8 mouse cellular contexts compared by ENCODE assay signal in the genomic region with DNA sequence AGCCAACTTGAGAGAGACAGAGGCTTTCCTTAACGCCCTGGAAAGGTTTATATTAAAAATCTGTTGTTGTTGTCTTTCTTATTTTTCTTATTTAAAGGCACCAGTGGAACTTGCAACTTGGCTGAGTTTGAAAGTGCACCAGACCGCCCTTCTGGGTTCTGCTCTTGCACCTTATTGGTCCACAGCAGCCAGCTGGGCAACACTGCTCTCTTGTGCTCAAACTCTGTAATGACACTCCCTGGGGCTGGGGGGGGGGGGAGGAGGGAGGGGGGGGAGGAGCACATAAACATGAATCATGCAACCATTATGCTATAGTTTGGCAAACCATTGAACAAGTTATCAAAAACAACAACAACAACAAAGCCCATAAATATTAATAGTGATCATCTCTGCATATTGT. TPM values are rescaled to one million over a fixed set of nuclear protein-coding genes. Genes with fewer than 3 reads are reported as not detected.
DNase-seq lines count a peak whose midpoint lies in the region; ATAC-seq and TF ChIP-seq lines count a peak whose summit lies in the region.

No protein-coding gene starts in this region.

- ATAC-seq in midbrain, embryonic 14.5 days (ENCODE audit: low FRiP score, low TSS enrichment): no peak
- no peak for ATAC-seq in midbrain, embryonic 15.5 days (replicated peaks)
- ATAC-seq in heart, embryonic 15.5 days (replicated peaks; ENCODE audit: insufficient number of reproducible peaks, insufficient read depth, low FRiP score, low read depth): 0 out of 2 replicates have a peak, but pooled peaks have one; percentile 51
- peak; percentile 74; the same call in 1 of the 2 replicates for ATAC-seq in stomach, postnatal 0 days (ENCODE audit: low FRiP score, low TSS enrichment)

- peak; percentile 42 to 63 for DNase-seq in cerebellum, postnatal 14 days
- DNase-seq in cerebellum, adult 8-10 months: no peak
- DNase-seq in midbrain, embryonic 14.5 days: peak; percentile 47
- no peak for DNase-seq in lung, adult 2 months
- DNase-seq in stomach, postnatal 0 days (ENCODE audit: low spot score): peak; percentile 77

- H3K27me3 ChIP-seq in midbrain, embryonic 14.5 days (ENCODE audit: control insufficient read depth, insufficient read depth, low read length): no peaks in the 10 kb centered on the region
- H3K27me3 ChIP-seq in midbrain, embryonic 15.5 days (replicated peaks): no peaks in the 10 kb centered on the region
- no peaks in the 10 kb centered on the region for H3K27me3 ChIP-seq in heart, embryonic 15.5 days
- H3K27me3 ChIP-seq in stomach, postnatal 0 days (ENCODE audit: control insufficient read depth, insufficient read depth, low read length): no peaks in the 10 kb centered on the region

- H3K4me2 ChIP-seq in midbrain, embryonic 14.5 days (ENCODE audit: low read length): no peak overlapping the region
- H3K4me2 ChIP-seq in midbrain, embryonic 15.5 days: no peak overlapping the region
- no peak overlapping the region for H3K4me2 ChIP-seq in heart, embryonic 15.5 days
- H3K4me2 ChIP-seq in stomach, postnatal 0 days (replicated peaks; ENCODE audit: low read depth): no peak overlapping the region

- H3K9ac ChIP-seq in midbrain, embryonic 14.5 days (replicated peaks; ENCODE audit: low read length): no peak overlapping the region
- H3K9ac ChIP-seq in midbrain, embryonic 15.5 days: no peak overlapping the region
- no peak overlapping the region for H3K9ac ChIP-seq in heart, embryonic 15.5 days
- H3K9ac ChIP-seq in stomach, postnatal 0 days (ENCODE audit: low read length): no peak overlapping the region

- H3K36me3 ChIP-seq in midbrain, embryonic 14.5 days (ENCODE audit: control insufficient read depth, insufficient read depth, low read length): no peaks in the 10 kb centered on the region
- H3K36me3 ChIP-seq in midbrain, embryonic 15.5 days (replicated peaks): no peaks in the 10 kb centered on the region
- no peaks in the 10 kb centered on the region for H3K36me3 ChIP-seq in heart, embryonic 15.5 days
- H3K36me3 ChIP-seq in stomach, postnatal 0 days (ENCODE audit: control insufficient read depth, insufficient read depth, low read length): no peaks in the 10 kb centered on the region

- H3K4me3 ChIP-seq in midbrain, embryonic 14.5 days (replicated peaks; ENCODE audit: low read depth, low read length): no peak overlapping the region
- H3K4me3 ChIP-seq in midbrain, embryonic 15.5 days: no peak overlapping the region
- H3K4me3 ChIP-seq in bone marrow macrophage, adult 2 months (ENCODE audit: insufficient read depth, low read length): no peak overlapping the region
- H3K4me3 ChIP-seq in heart, embryonic 15.5 days: no peak overlapping the region
- H3K4me3 ChIP-seq in lung, adult 2 months (replicated peaks; ENCODE audit: extremely low read depth, low read depth, low read length): no peak overlapping the region
- H3K4me3 ChIP-seq in stomach, postnatal 0 days (ENCODE audit: low read depth, low read length): no peak overlapping the region

- TF ChIP-seq POLR2A in bone marrow macrophage, adult 2 months (IDR thresholded peaks at IDR 0.05; ENCODE audit: borderline replicate concordance, low read depth, low read length): no peak
- TF ChIP-seq POLR2A in lung, adult 2 months (IDR thresholded peaks at IDR 0.05; ENCODE audit: borderline replicate concordance, extremely low read depth, low read depth, low read length): no peak

- H3K9me3 ChIP-seq in midbrain, embryonic 14.5 days (ENCODE audit: control insufficient read depth, low read length): no peaks in the 10 kb centered on the region
- H3K9me3 ChIP-seq in midbrain, embryonic 15.5 days: no peaks in the 10 kb centered on the region
- no peaks in the 10 kb centered on the region for H3K9me3 ChIP-seq in heart, embryonic 15.5 days (replicated peaks)
- no peaks in the 10 kb centered on the region for H3K9me3 ChIP-seq in stomach, postnatal 0 days (ENCODE audit: control insufficient read depth, low read length)

- H3K27ac ChIP-seq in midbrain, embryonic 14.5 days (replicated peaks; ENCODE audit: low read depth, low read length): no peak overlapping the region
- H3K27ac ChIP-seq in midbrain, embryonic 15.5 days: no peak overlapping the region
- no peak overlapping the region for H3K27ac ChIP-seq in bone marrow macrophage, adult 2 months (ENCODE audit: insufficient read depth, low read depth, low read length)
- H3K27ac ChIP-seq in heart, embryonic 15.5 days: peak overlapping the region; percentile 24; the same call in 1 of the 2 replicates
- H3K27ac ChIP-seq in stomach, postnatal 0 days (replicated peaks): no peak overlapping the region

- no peaks in the 10 kb centered on the region for H3K4me1 ChIP-seq in midbrain, embryonic 14.5 days (ENCODE audit: control insufficient read depth, insufficient read depth, low read length)
- no peaks in the 10 kb centered on the region for H3K4me1 ChIP-seq in midbrain, embryonic 15.5 days
- H3K4me1 ChIP-seq in bone marrow macrophage, adult 2 months (ENCODE audit: control insufficient read depth, insufficient read depth, low read length): peaks cover 2% of the 10 kb centered on the region
- peaks cover 24% of the 10 kb centered on the region for H3K4me1 ChIP-seq in heart, embryonic 15.5 days (replicated peaks)
- no peaks in the 10 kb centered on the region; the same call in 1 of the 2 replicates for H3K4me1 ChIP-seq in lung, adult 2 months (ENCODE audit: control insufficient read depth, insufficient read depth, low read length)
- H3K4me1 ChIP-seq in stomach, postnatal 0 days (replicated peaks; ENCODE audit: control insufficient read depth, insufficient read depth): 0 out of 2 replicates have a peak, but pooled peaks cover 2% of the 10 kb centered on the region

- no peak for TF ChIP-seq EP300 in stomach, postnatal 0 days (optimal IDR thresholded peaks at IDR 0.05)

- peak; percentile 27; the same call in 1 of the 2 replicates for TF ChIP-seq CTCF in bone marrow macrophage, adult 2 months (IDR thresholded peaks at IDR 0.05; ENCODE audit: low read depth, low read length)
- TF ChIP-seq CTCF in lung, adult 2 months (IDR thresholded peaks at IDR 0.05; ENCODE audit: insufficient read depth, low read length): peak; percentile 70
- TF ChIP-seq CTCF in stomach, postnatal 0 days (IDR thresholded peaks at IDR 0.05; ENCODE audit: low read depth): peak; percentile 75

- 28% methylated on average over 2 of the region's 2 CpGs for WGBS in midbrain, embryonic 14.5 days
- 25% methylated on average over 2 of the region's 2 CpGs for WGBS in midbrain, embryonic 15.5 days
- 15% methylated on average over 2 of the region's 2 CpGs for WGBS in heart, embryonic 15.5 days
- WGBS in lung, adult 2 months: 2% methylated on average over 2 of the region's 2 CpGs
- WGBS in stomach, postnatal 0 days: 10% methylated on average over 2 of the region's 2 CpGs

RNA-seq across cellular contexts. Expression of a gene that starts 46.5 kb away (rescaled TPM):
- 12.7 and 17.5 TPM in 2 replicates for polyA plus RNA-seq in midbrain, embryonic 14.5 days (2014; fragmentation: Nextera tagmentation; extraction: Ambion mirVana)
- polyA plus RNA-seq in midbrain, embryonic 15.5 days (2015; fragmentation: Nextera tagmentation; extraction: Ambion mirVana): 16.5 and 16.6 TPM in 2 replicates
- polyA plus RNA-seq in bone marrow macrophage, adult 2 months (2012; ENCODE audit: insufficient read depth, insufficient read length, missing spikeins): 8.7 and 10.3 TPM in 2 replicates
- polyA plus RNA-seq in heart, embryonic 15.5 days (2015; fragmentation: Nextera tagmentation; extraction: Ambion mirVana): 7.8 and 9.8 TPM in 2 replicates
- polyA plus RNA-seq in lung, adult 2 months (2012; rRNA removed): 8.8 and 9.9 TPM in 2 replicates
- 5.3 and 5.8 TPM in 2 replicates for polyA plus RNA-seq in stomach, postnatal 0 days (2015; fragmentation: Nextera tagmentation; extraction: Ambion mirVana)

Comparison
In these comparisons a context has a peak if more than half of its experiments do, and no peak if none do; other contexts are left out.
1. DNase-seq: peak in cerebellum, postnatal 14 days (2 of 2), midbrain, embryonic 14.5 days (single experiment) and stomach, postnatal 0 days (single experiment); none in cerebellum, adult 8-10 months (single experiment) and lung, adult 2 months (single experiment).
2. ATAC-seq: peak in heart, embryonic 15.5 days (single experiment) and stomach, postnatal 0 days (single experiment); none in midbrain, embryonic 14.5 days (single experiment) and midbrain, embryonic 15.5 days (single experiment).
3. Peak in every context shown above with its lines, with median percentiles within 50 percentile points of each other: CTCF ChIP-seq.